Mouse (Mus musculus): ENCODE results near the gene Gm28372.
"Not testable (repeated sequence)": the region's sequence is repeated elsewhere in the genome, so short reads cannot be mapped to it uniquely, and the experiment has no call there.

The Gm28372 gene

DNA sequence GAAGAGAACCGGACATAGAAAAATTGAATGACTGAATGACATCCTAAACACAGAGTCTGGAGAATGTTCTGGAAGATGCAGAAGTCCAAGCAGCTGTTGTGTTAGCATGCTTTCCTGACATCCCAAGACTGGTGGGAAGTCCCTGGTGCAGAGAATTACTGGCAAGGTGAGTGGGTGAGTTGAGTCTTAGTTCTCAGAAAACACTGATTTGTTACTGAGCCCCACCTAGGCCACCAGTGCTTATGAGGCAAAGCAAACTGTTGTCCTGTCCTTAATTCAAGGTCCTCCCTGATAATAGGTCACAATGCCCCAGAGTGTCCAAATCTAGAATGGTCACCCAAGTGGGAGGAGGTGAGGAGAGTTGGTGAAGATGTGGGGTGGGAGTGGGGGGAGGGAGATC lies at the start of gene Gm28372, which contains the start of gene 1700020A23Rik:
Gene Gm28372 (plus strand): TSS at position 301 of the 400 bp plus-strand sequence.
Gene 1700020A23Rik (plus strand): TSS at position 321 of the 400 bp plus-strand sequence.
- no peak for DNase-seq (ENCODE audit: low spot score)

DNA sequence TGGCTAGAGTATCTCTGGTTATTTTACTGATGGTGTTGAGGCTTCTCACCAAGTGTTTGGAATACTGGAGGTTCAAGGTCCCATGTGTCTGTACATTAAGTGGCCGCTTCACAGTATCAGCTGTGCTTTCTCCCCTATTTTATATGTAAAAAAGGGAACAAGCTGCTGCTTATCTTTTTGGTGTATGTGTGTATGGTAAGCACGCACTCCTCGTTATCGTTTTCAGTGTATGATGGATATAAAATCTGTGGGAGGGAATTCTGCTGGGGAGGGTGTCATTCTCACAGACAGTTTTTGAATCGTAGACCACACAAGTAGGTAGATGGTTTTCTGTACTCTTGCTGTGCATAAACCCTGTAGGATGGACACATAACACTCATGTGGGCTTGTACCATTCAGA lies 47.5 kb upstream of the Gm28372 start:
- no peak for DNase-seq (ENCODE audit: low spot score)

DNA sequence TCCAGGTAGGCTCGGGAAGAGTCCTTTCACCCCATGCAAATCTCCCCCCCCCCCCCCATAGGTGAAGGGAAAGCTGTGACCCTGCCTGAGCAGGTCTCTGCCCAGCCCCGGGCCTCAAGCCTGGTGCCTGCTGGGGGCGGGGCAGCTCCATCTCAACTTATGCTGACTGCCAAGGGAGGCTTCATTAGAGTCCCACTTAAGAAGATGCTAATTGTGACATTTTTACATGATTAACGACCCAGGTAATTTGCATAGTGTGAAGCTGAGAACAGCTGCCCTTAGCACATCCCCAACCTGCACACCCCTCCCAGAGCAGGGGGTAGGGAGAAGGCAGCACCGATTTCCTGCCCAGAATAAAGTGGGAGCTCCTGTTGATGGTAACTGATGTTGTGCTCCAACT lies 46.2 kb upstream of the Gm28372 start:
- DNase-seq (ENCODE audit: low spot score) = no peak

DNA sequence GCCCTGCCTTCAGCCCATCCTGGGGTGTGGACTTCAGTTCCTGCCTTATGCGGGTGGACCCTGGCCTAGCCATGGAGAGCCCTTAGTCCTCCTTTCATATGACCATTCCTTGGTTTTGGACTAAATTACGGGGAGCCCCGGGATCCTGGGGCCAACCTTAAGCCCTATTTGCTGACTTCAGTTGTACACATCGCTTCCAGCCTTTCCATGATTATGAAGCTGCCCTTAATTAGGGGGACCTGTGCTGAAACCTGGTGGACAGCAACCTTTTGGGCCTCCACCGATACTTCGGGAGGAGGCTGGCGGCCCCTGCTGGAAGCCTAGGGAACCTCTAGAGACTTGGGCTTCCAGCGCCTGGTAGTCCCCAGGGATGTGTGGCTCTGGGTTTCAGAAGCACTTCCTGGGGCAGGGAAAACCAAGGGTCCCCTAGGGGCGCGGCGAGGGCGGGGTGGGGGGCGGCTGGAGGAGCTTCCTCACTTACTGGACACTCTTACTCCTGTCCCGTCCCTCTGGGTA lies 42.5 kb upstream of the Gm28372 start:
- peak; percentile 81 for DNase-seq (ENCODE audit: low spot score)

DNA sequence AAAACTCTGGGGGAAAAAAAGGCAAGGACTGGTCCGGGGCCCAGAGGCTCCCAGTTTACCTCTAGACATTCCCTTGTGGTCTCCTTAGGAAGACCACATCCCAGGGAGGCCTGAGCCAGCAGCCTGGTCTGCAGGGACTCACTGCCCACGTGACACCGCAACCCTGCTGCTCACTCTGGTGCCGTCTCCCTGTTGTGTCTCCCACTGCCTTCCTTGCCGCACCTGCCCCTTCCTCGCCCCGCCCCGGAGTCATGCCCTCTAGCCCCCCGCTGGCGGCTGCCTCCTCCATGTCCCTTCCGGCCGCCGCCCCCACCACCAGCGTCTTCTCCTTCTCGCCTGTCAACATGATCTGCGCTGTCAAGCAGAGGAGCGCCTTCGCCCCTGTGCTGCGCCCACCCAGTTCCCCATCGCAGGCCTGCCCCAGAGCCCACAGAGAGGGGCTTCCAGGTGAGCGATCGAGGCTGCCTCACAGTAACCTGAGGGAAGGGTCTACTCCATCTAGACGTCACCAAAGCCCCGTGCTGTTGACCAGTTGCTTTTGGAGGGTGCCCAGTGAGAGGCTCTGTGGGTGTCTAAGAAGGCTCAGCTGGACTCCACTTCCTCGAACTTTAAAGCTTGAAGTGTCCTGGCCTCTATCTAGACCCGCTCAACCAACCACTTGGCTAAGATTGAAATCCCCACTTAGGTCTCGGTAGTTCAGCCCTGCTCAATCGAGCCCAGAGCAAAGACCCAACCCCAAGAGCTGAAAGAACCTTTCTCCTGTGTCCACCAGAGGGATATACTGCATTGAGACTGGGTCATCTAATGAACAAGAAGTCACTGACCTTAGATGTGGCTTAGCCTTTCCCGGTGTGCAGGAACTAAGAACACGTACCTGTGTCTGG lies 39.6 kb upstream of the Gm28372 start:
- peak; percentile 66 for DNase-seq (ENCODE audit: low spot score)

DNA sequence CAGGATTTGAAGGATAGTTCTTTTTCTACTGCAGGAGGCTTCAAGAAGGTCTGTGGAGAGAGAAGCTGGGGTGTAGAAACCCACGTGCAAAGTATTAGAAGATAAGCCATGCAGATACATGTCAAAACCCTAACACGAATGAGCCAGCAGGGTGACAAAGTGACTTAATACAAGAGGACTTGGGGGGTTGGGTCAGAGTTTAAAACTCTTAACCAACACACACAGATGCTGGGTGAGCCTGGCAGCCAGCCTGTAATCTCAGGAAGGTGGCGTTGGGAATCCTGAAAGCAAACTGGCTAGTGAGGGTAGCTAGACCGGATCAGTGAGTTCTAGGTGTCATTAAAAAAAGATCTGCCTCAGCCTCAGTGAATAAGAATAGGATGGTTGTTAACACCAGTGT lies 37.7 kb upstream of the Gm28372 start:
- no peak for DNase-seq (ENCODE audit: low spot score)

DNA sequence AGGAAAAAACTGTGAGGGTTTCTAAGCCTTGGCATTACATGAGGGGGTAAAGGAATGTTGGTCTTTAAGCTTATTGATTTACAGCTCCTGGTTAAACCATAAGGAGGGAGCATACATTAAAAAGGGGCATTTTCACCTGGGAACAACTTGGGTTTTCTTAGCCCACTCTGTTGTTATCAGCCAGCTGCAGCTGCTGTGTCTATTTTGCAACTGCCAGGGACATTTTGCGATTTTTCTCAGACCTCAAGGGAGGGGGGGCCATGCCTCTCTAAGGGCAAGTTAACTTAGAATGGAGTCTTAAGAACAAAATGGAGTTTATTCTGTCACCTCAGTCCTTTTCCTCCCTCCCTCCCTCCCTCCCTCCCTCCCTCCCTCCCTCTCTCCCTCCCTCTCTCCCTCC lies 32.0 kb upstream of the Gm28372 start:
- not testable (repeated sequence) for DNase-seq (ENCODE audit: low spot score)

DNA sequence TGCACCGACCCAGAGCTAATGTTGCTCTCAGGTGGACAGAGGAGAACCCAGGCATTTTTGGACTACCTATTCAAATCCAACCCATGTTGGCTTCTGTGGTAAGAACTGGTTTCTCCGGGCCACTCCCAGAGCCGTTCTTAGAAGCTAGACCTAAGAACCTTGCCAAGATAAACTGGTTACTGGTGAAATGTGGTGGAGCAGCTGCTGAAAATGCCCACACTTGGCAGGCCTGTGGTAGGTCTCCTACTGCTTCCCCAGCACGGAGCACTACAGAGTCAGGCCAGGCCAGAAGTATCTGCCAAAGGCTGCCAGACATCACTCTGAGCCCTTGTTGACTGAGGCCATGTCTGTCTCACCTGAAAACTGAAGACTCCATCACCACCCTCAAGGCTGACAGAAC lies 30.1 kb upstream of the Gm28372 start:
- no peak for DNase-seq (ENCODE audit: low spot score)

DNA sequence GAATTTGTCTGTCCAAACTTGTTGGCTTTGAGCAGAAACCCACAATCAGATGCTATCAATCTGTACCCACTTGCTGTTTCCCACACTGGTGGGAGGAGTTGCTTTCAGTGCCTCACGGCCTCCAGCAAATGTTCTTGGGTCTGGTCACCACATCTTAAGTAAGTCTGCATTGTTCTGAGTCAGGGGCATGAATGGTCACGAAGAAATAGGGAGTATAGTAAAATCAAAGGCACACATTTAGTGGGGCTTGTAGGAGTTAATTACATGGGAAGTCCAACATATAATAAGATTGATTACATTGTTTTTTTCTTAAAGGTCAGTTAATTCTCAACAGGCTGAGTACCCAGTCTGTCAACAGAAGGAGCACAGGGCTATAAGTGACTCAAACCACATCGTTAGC lies 21.8 kb upstream of the Gm28372 start:
- DNase-seq (ENCODE audit: low spot score) = no peak

DNA sequence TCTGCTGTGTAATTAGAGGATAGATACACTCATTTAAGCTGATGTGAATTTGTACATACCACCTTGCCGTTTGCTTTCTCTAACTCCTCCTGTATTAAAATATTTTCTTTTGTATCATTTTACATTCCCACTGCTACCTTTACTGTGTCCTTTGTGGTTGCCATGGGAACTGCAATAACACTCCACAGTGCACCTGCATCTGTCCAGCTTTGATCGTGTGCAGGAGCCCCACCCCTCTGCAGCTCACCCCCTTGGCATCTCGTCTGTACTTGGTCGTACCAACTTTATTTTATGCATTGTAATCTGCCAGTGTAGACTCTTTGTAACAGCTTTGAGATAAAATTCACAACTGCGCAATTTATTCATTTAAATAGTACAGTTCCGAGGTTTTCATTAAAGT lies 21.1 kb upstream of the Gm28372 start:
- DNase-seq (ENCODE audit: low spot score) = no peak

DNA sequence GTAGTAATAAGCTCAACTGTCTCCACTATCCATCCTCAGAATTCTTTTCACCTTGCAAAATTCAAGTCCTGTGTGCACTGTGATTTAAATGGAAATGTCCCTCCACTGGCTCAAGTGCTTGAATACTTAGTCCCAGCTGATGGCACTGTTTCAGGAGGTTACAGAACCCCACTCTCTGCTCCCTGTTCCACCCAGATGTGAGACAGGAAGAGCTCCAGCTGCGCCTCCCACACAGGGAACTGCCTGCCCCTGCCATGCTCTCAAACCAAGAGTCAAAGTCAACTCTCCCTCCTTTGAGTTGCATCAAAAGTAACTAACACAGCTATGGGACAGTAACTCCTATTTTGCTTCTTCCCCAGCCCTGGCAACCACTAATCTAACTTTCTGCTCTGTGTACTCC lies 18.8 kb upstream of the Gm28372 start:
- no peak for DNase-seq (ENCODE audit: low spot score)

DNA sequence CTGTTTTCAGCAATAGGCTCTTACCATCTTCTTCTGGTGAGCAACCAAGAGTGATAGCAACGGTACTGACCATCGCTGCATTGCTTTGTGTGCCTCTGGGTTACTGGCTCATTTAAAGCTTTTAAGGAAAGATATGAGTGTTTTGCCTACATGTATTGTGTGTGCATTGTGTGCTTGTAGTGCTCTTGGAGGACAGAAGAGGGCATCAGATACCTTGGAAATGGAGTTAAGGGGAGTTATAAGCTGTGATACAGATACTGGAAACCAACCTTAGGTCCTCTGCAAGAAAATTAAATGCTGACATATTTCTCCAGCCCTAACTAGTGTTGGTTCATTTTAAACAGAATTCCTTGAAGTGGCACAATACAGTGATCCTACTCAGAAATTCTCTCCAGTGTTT lies 16.2 kb upstream of the Gm28372 start:
- DNase-seq (ENCODE audit: low spot score) = peak; percentile 20

DNA sequence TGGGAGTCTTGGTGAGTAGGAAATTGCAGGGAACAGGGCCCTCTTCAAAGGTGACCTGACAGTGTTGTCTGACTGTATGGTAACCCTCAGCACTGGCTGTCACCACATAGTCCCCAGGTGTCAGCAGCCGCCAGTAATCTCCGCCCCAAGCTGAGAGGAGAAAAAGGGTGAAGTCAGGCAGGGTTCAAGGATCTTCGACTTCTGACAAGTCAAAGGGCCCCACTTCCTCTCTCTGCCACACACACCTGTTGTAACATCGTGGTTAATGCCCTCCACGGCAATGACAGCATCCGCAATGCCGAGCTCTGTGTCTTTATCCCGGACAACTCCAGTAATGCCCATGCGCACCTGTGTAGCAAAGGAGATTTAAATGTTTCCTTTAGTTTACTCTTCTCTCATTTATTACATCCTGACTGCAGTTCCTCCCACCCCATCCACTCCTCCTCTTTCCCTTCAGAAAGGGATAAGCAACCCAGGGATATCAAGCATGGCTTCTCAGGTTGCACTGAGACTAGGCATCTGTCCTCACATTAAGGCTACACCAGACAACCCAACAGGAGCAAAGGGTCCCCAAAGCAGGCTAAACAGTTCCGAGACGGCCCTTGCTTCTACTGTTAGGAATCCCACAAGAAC lies 13.9 kb upstream of the Gm28372 start:
- DNase-seq (ENCODE audit: low spot score) = no peak

DNA sequence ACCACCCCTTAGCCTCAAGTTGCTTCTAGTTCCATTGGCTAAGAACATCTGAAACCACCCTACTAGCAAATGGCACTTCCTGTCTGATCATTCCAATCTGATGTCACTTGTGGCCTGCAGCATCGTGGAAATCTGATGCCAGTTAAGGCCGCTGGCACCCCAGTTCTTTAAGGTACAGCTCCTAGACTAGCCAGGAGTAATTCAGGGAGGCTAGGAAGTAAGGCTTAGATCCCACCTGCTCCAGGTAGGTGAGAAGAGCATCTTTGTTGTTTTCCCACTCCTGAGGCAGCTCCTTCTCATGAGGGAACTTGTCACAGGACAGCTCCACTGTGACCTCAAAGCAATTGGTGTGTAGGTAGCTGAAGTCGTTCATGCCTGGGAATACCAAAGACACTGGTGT lies 12.2 kb upstream of the Gm28372 start:
- DNase-seq (ENCODE audit: low spot score) = no peak

DNA sequence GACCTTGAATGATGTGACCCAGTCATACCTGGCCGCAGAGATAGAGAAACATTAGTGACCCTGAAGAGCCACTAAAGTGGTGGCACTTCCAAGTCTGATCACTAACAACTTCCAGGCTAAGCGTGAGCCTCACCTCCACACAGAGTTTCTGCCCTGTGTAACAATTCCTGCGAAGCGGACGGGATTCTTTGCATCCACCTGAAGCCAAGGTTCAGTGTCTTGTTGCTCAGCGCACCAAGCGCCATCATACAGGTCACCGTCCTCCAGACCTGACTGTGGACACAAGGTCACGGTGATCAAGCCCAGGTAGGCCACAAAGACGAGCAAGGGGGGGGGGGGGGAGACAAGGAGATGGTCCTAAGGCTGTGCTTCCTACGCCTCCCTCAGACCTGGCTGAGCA lies 9.3 kb upstream of the Gm28372 start:
- no peak for DNase-seq (ENCODE audit: low spot score)

DNA sequence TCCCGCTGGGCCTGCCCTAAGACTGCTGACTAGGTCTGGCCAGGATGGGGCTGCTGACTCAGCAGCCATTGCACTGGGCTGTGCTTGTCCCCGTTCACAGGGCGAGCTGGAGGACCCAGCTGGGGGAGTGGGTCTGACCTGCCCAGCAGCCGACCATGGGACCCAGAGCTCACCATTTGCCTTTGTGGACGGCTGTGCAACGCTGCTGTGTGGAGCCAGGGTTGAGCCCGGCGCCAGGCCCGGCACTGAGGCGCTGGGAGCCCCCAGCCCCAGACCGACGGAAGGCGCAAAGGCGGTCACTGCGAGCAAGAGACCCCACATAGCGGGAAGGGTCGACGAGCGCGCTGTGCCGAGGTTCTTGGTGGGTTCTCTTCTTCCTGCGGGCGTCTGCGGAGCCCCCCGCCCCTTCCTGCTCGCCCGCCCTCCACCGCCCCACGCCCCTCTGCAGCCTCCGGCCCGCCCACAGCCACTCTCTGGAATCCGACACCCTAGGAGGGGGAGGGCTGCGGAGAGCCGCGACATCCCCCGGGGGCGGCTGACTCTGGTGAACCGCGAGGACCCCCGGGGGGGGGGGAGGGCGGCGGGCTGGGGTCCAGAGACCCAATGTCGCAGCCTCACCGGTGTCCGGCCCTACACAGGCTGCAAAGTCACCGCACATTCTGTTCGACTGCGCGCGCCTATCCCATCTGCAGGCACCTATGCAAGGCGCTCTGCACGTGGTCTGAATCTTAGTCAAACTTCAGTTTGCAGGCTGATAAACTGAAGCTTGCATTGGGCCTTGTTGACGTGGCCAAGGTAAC lies 7.7 kb upstream of the Gm28372 start, which contains the start of gene Cpxm1:
Gene Cpxm1 (minus strand): TSS at position 389 of the 800 bp plus-strand sequence.
- DNase-seq (ENCODE audit: low spot score) = peak; percentile 67

DNA sequence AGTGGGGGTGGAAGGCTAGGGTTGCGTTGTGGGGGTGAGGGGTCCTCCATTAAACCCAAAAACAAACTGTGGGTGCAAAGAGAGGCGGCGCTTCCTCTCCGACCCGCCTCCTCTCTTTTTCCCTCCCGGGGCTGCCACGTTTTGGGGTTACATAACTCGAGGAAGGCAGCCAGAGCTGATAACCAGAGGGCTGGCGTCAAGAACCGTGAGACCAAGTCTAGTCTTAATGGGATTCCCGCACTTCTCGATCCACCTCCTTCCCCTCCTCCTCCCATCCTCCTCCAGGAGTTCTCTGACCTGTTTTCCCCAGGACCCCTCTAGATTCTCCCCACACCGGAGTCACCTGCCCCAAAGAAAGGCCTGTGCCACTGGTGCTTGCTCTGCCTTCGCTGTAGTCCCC lies 6.9 kb upstream of the Gm28372 start:
- no peak for DNase-seq (ENCODE audit: low spot score)

DNA sequence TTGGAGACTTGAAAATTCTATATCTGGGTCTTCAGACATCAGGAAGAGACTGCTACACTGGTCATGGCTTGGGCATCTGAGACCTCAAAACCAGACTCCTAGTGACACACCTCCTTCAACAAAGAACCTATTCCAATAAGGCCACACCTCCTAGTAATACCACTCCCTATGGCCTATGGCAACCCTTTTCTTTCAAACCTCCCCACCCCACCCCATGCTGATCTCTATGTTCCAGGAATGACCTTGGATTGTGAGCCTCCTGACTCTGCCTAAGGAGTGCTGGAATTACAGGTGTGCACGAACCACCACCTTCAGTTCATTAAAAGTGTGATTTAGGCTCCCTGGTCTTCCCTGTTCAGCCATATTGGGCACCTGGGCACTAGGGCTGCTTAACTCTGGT lies 5.0 kb upstream of the Gm28372 start:
- DNase-seq (ENCODE audit: low spot score) = no peak

DNA sequence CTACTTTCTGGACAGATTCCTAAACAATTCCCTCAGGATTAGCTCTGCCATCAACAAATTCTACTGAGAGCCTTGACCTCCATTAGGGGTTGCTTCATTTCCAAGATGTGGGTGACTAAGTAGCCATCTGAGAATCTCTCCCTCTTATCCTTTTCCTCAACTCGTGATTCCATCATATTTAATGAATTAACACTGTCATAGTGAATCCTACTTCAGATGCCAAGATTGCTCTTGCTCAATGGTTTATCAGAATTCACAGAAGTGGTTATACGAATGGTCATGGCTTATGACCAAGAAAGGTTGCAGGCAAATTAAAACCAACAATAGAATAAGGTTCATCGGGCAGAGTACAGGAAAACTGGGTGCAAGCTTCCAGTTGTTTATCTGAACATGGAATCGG lies 3.1 kb upstream of the Gm28372 start:
- no peak for DNase-seq (ENCODE audit: low spot score)

DNA sequence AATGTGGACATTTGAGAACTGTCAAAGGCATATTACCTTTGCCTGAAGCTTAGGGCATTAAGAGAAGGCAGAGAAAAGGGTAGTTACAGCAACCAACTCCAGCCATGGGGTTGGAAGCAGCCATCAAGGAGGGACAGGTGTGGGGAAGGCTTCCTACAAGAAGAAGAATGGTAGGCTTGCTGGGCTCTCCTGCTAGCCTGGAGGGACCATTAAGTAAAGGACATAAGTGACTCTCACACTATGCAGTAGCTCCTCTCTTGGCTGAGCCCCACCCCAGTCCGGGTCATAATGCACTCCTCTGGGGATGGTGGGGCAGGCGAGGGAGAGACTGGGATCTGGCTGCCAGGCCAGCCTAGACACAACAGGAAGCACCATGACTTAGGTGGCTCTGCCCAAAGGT lies 1.1 kb downstream of the Gm28372 start, which contains the start of gene Tmem239:
Gene Tmem239 (plus strand): TSS at position 301 of the 400 bp plus-strand sequence.
- DNase-seq (ENCODE audit: low spot score) = no peak

DNA sequence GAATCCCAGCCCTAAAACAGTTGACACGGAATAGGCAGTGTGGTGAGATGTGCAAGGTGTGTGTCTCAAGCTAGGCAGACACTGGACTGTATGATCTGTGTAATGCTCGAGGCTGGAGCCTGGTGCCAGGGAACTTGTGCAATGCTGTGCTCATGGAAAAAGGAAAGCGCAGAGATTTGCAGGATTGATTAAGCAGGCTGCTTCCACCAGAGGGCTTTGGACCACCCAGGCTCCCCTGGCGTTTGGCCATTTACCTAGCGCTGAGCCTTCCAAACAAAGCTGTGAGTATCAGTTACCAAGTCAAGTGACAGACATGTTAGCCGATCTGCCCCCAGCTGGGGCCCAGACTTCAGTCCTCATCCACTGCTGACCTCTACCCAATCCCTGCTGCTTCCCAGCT lies 3.2 kb downstream of the Gm28372 start:
- DNase-seq (ENCODE audit: low spot score) = peak; percentile 53
